Mouse (Mus musculus) frontal cortex, adult 2 months (tissue): ENCODE data around the gene Fgfr2. TPM values are rescaled to one million over a fixed set of nuclear protein-coding genes. Genes with fewer than 3 reads are reported as not detected.

Experiments
- DNase-seq, 2 experiments: peaks; one replicate each; pipeline ENCODE4 v3.0.0; 2022; ENCODE audit warnings: low spot score in 1 of 2; ENCODE audit errors: extremely low spot score in 1 of 2
- polyA plus RNA-seq: library from polyadenylated mRNA; depleted of rRNA; stranded (reverse); fragments of >200 nt; gene quantifications from 2 replicates; pipeline ENCODE4 v1.2.3, GENCODE M21; 2012

Gene Fgfr2
- polyA plus RNA-seq, 1 experiment, result 69.6 TPM

- peak; percentile 93 to 96 for DNase-seq
These were observed 1563.0 kb downstream of the Fgfr2 start, which contains the start of gene Bub3 for GRCm38 (mm10) chr7:131559986-131560696. TSS of gene Bub3 (plus strand) at chr7:131560222.

GRCm38 (mm10) chr7:131557751-131558150 is 1565.4 kb downstream of the Fgfr2 start:
- no peak for DNase-seq

- no peak for DNase-seq
These were observed 1566.4 kb downstream of the Fgfr2 start for GRCm38 (mm10) chr7:131556541-131557271.

- no peak for DNase-seq
These were observed 1567.0 kb downstream of the Fgfr2 start for GRCm38 (mm10) chr7:131556116-131556515.

- DNase-seq, result no peak
These were observed 1567.7 kb downstream of the Fgfr2 start for GRCm38 (mm10) chr7:131555301-131556081.

- no peak for DNase-seq
These were observed 1568.6 kb downstream of the Fgfr2 start for GRCm38 (mm10) chr7:131554341-131555180.

GRCm38 (mm10) chr7:131553771-131554175 is 1569.4 kb downstream of the Fgfr2 start:
- DNase-seq, result no peak

GRCm38 (mm10) chr7:131552781-131553180 is 1570.4 kb downstream of the Fgfr2 start:
- no peak for DNase-seq

- DNase-seq, result no peak
These were observed 1571.0 kb downstream of the Fgfr2 start for GRCm38 (mm10) chr7:131551931-131552741.

GRCm38 (mm10) chr7:131551471-131551870 is 1571.7 kb downstream of the Fgfr2 start:
- no peak for DNase-seq

GRCm38 (mm10) chr7:131548473-131548872 is 1574.7 kb downstream of the Fgfr2 start, which contains the start of gene Hmx2:
TSS of gene Hmx2 (plus strand) at chr7:131548773.
- DNase-seq, result no peak

- no peak for DNase-seq
These were observed 1575.7 kb downstream of the Fgfr2 start for GRCm38 (mm10) chr7:131547481-131547880.

- no peak for DNase-seq
These were observed 1576.7 kb downstream of the Fgfr2 start for GRCm38 (mm10) chr7:131546423-131546822.

GRCm38 (mm10) chr7:131545701-131546385 is 1577.3 kb downstream of the Fgfr2 start:
- DNase-seq, result no peak

- no peak for DNase-seq
These were observed 1578.3 kb downstream of the Fgfr2 start for GRCm38 (mm10) chr7:131544871-131545270.

GRCm38 (mm10) chr7:131543623-131544481 is 1579.3 kb downstream of the Fgfr2 start:
- DNase-seq, result no peak

- DNase-seq, result no peak
These were observed 1580.1 kb downstream of the Fgfr2 start for GRCm38 (mm10) chr7:131542872-131543622.
